Mouse (Mus musculus): ENCODE results near the gene B3galnt2.
"Not testable (repeated sequence)": the region's sequence is repeated elsewhere in the genome, so short reads cannot be mapped to it uniquely, and the experiment has no call there.

The B3galnt2 gene

DNA sequence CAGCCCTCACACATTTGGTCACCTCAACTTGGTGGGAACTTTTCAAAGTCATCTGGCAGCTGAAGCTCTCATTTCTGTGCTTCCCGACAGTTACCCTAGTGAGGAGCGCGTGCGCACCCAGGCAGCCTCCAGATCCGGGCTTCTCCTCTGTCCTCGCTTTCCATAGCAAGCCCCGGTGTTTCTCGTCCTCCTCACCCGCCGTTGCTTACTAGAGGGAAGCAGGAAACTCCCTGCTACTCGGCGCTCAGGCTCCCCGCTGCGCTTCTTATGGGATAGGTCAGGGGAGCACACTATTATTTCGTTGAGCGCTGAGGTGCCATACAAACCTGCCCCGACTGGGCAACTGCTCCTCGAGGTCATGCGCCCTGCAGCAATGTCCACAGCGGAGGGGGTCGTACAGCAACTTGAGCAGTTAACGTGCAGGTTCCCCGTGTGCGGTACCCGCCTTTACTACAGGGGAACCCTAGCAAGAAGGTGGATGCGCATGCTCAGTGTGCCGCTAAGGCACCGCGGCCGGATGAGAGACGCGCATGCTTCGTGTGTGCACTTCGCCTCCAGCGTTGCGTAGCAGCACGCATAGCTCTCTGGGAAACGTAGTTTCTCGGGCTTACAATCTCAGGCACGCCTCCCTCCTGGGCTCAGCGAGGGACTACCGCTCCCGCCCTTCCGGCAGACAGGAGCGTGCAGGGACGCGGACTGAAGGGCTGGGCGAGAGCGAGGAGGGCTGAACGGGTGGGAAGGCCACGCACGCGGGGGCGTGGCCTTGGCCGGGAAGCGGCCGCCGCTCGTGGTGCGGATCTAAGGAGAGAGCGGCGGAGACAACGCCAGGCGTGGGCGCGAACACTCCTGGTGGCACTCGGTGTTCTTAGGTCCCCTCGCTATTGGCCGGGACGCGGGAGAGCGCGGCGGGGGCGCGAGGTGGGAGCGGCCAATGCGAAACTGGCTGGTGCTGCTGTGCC is at the start of gene B3galnt2:
Gene B3galnt2, plus strand, starts transcription at position 596 of the 959 bp plus-strand sequence.
- peak; percentile 100 for DNase-seq

GRCm38 (mm10) chr13:13911341-13911740 is 42.9 kb upstream of the B3galnt2 start:
- DNase-seq, result no peak

DNA sequence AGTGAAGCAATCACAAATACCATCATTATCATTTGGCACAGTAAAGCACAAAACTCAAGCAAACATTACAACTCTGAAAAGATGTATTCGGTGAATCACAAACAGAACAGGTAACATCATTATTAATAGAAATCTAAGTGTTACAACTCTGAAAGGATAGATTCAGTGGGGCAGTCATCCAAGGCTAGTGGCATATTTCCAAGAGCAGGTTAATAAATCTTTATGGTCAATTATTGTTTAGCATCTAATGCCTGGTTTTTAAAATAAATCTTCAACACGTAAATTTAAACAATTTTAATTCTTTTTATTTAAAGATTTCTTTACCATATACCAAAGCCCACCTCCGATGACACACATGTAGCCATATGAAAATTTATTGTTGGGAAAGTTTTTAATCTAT is 34.9 kb upstream of the B3galnt2 start:
- DNase-seq, result no peak

DNA sequence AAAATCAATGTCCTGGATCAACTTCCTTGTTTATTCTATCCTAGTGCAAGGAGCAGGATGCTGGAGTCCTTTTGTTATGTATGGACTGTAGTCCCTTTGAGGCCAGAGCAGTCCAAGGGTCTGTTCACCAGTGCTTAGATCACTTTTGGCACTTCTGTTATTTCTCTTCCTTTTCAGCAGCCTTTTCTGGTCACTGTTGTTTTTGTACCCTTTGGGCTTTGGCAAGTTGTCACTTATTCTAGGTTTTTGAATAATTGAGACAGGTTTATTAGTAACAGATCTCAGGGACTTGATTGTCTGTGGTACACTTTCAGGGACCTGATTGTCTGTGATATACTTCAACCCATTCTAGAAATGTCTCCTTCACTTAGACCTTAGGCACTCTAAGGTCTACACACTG is 31.7 kb upstream of the B3galnt2 start:
- DNase-seq, result no peak

DNA sequence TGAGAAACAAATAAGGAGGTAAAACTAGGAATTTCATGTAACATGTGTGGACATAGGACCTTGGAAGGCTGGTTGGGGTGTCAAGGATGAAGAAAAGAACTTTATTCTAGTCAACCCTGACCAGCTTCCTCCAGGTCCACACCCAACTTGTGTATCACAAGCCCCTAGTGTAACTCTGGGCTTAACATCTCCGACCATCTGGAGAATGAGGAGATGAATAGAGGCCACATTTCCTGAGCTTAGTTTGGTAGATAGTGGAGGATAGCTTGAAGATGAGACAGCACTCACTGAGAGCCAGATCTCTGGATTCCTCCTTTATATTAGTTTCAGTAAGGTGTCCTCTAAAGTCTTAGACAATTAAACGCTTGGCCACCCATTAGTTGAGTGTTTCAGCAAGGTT is 24.3 kb upstream of the B3galnt2 start:
- DNase-seq, result no peak

GRCm38 (mm10) chr13:13954931-13955330 is 662 bp downstream of the B3galnt2 start:
- DNase-seq, result no peak

- DNase-seq, result no peak
Measured at GRCm38 (mm10) chr13:13956686-13957085, 2.4 kb downstream of the B3galnt2 start.

GRCm38 (mm10) chr13:13960211-13960610 is 5.9 kb downstream of the B3galnt2 start:
- DNase-seq, result peak; percentile 85

DNA sequence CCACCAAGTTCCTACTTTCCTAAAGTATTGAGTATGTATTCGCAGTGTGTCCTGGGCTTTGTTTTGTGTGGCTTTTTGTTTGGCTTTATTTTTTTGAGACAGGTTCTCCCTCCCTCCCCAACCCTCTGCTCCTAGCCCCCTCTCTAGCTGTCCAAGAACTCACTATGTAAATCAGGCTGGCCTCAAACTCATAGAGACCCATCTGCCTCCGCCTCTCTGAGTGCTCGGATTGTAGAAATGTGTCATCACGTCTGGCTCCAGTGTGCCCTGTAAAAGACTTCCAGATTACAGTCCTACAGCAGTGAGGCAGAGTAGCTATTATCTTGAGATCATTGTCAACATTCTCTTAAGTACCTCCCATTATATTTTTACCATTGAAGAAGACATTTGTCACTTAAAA is 6.8 kb downstream of the B3galnt2 start:
- no peak for DNase-seq

DNA sequence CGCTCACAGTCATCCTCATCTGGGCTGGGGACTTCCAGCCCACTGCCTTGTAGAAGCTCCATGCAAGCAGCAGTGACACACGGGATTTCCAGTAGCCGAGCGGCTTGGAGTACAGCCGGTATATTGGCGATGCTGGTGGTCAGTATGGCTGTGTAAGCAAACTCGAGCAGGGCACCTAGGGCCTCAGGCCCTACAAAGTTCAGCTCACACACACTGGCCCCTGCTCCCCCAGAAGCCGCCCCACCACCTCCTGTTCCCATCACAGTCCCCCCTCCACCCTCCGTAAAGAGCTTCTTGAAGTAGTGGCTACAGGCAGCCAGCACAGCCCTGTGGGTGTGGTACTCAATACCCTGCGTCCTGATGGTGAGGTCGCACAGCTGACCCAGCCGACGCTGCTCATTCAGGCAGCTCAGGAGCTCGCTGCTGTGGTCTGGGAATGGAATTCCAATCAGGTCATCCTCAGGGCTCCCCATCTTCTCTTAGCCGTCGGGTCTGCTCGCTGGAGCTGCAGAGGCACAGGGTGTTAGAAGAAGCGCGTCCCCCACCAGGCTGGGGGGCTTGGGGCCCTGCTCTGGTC is 11.2 kb downstream of the B3galnt2 start:
- DNase-seq, result peak; percentile 86

DNA sequence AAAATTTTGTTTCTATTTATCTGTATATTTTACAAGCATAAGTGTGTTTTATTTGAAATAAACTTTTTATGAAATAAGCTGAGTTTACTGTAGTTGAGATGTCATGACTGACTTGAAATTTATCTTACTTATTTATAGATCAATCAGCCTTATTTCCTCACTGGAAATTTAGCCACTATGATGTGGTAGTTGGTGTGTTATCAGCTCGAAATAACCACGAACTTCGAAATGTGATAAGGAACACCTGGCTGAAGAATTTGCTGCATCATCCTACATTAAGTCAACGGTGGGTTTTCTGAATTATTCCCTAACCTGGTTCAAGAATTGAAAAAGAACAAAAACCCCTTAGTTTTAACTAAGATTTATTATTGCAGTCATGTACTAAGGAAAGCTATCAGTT is 11.9 kb downstream of the B3galnt2 start:
- no peak for DNase-seq

GRCm38 (mm10) chr13:13968629-13969111 is 14.4 kb downstream of the B3galnt2 start:
- no peak for DNase-seq

DNA sequence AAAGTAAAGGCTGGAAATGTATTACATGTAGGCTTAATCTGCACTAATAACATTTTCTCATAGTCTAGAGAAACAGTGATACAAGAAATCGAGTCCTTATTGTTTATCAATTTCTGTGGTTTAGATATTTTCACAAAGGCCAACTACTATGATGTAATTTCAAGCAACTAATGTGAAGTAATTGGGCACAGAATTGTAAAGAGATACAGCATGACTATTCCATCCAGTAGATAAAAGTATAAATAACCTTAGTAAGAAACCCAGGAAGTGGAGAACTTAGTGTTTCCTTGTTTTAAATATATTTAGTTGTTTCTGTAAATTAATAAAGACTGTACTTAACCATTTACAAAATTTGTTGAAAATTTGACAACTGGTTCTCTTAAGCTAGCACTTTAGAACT is 15.5 kb downstream of the B3galnt2 start:
- DNase-seq, result no peak

DNA sequence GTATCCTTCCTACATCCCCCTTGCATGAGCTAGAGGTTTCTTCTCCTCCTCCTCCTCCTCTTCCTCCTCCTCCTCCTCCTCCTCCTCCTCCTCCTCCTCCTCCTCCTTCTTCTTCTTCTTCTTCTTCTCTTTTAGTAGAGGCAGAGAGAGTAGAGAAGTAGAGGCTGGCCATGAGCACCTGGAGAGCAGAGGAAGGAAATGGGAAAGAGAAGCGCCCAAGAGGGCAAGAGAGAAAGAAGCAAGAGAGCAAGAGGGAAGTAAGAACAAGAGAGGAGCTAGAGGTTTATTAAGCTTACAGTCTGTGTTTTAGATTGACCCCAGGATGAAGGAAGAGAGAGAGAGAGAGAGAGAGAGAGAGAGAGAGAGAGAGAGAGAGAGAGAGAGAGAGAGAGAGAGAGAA is 27.6 kb downstream of the B3galnt2 start:
- not testable (repeated sequence) for DNase-seq

- DNase-seq, result no peak
Measured at GRCm38 (mm10) chr13:13983523-13983922, 29.3 kb downstream of the B3galnt2 start.

DNA sequence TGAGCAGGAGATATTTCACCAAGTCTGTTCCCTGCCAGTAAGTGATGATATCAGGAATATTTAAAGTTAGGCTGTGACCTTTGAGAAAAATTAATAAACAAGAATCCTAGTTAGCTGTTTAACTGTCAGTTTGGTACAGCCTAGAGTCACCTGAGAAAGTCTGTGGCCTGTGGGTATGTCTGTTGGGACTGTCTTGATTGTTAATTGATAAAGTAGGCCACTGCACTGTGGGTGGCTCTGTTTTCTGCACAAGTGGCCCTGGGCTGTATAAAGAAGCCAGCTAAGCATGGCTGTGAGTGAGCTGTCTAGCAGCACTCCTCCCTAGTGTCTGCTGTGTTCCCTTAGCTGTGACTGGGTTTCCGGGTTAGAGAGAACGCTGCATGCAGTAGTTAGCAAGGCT is 34.9 kb downstream of the B3galnt2 start:
- DNase-seq, result no peak

- no peak for DNase-seq
Measured at GRCm38 (mm10) chr13:13990391-13990790, 36.1 kb downstream of the B3galnt2 start.

DNA sequence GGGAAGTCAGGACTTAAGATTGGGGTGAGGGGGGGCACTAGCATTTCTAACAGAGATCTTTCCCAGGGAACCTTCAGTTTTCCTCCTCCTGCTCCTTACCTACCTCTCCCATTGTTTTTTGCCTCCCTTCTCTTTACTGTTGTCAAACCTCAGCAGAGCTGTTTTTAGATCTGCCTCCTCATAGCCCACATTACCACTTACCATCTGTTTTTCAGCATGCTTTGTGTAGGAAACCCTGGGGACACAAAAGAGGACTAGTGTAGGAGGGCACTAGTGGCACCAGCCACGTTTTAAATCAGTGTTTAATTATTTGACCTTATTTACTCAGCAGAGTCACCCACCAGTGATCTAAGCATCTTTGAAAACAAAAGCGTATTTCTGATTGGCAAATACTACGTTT is 38.8 kb downstream of the B3galnt2 start:
- no peak for DNase-seq

DNA sequence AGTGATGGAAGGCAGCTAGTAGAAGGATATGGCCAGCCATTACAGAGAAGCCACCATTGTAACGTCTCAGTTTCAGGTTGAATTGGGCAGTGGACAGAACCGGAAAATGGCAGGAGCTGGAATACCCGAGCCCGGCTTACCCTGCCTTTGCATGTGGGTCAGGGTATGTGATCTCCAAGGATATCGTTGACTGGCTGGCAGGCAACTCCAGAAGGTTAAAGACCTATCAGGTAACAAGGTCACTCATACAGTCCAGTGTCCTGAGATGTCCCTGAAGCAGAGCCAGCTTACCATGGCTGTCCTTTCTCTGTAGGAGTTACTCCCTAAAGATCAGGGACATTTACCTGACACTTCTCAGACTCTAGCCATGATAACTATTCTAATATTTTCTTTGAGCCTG is 40.8 kb downstream of the B3galnt2 start:
- DNase-seq, result no peak

- no peak for DNase-seq
Measured at GRCm38 (mm10) chr13:13997476-13997875, 43.2 kb downstream of the B3galnt2 start.

DNA sequence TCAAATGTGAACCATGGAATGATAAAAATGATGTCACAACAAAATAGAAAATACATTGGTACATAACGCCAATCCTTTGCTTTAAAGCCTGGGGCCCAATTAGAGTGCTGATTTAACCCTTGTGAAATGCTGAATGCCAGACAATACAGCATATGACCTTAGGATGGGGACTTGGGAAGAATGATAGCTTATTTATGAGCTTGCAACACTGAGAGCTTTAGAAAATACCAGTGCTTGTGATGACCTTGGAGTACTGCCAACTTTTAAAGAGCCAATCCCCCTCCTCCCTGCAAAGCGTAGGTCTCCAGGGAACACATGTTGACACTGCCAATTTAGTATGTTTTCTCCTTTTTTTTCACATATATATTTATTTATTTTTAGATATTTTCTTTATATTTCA is 48.4 kb downstream of the B3galnt2 start:
- no peak for DNase-seq

DNA sequence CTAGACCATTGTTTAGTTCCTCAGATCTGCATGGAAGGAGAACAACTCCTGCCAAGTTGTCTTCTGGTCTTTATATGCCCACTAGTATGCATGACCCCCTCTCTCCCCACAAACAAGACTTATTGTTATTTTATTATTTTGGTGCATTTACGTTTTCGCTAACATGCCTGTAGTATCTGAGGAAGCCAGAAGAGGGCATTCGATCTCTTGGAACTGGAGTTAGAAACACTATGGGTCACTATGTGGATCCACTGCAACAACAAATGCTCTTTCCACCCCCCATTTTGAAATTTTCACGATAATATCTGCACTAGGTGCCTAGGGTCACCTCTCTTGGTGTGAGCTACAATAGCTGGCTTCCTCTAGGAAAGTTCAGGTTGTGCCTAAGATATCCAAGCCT is 49.8 kb downstream of the B3galnt2 start:
- no peak for DNase-seq

- no peak for DNase-seq
Measured at GRCm38 (mm10) chr13:14004999-14005398, 50.7 kb downstream of the B3galnt2 start.

GRCm38 (mm10) chr13:14006056-14006455 is 51.8 kb downstream of the B3galnt2 start:
- no peak for DNase-seq
